Mouse (Mus musculus): Measurements from ENCODE around the gene Vwa5b1. TPM values are rescaled to one million over a fixed set of nuclear protein-coding genes. Genes with fewer than 3 reads are reported as not detected.

Vwa5b1 gene
- total and polyA plus RNA-seq, 3 experiments: not detected

GRCm38 (mm10) chr4:138524769-138525168 lies 110.9 kb downstream of the Vwa5b1 start:
- no peak overlapping the region for H3K4me3 ChIP-seq (ENCODE audit: control insufficient read depth in 1 of 2, insufficient read depth in 1 of 2, low read depth in 2 of 2, low read length in 2 of 2)
- no peaks in the 10 kb centered on the region for H3K9me3 ChIP-seq (replicated peaks; ENCODE audit: insufficient read depth, low read length)
- TF ChIP-seq CHD2 (IDR thresholded peaks at IDR 0.05; ENCODE audit: low read length): no peak
- no peak for TF ChIP-seq EP300 (IDR thresholded peaks at IDR 0.05; ENCODE audit: low read depth in 1 of 2, low read length in 2 of 2)
- no peak for TF ChIP-seq POLR2AphosphoS2 (IDR thresholded peaks at IDR 0.05; ENCODE audit: low read length)
- no peak for TF ChIP-seq MAZ (IDR thresholded peaks at IDR 0.05; ENCODE audit: low read depth, low read length)
- TF ChIP-seq ETS1 (IDR thresholded peaks at IDR 0.05; ENCODE audit: low read depth, low read length): no peak
- no peak for TF ChIP-seq TAL1 (IDR thresholded peaks at IDR 0.05; ENCODE audit: low read length)
- TF ChIP-seq MYB (IDR thresholded peaks at IDR 0.05; ENCODE audit: low read depth, low read length): no peak
- no peak for TF ChIP-seq NRF1 (IDR thresholded peaks at IDR 0.05; ENCODE audit: insufficient read depth, low read depth, low read length, poor library complexity, severe bottlenecking)
- TF ChIP-seq CHD1 (IDR thresholded peaks at IDR 0.05; ENCODE audit: low read depth, low read length): no peak
- H3K27ac ChIP-seq (ENCODE audit: control insufficient read depth, low read depth, low read length): no peak overlapping the region
- H3K27me3 ChIP-seq (ENCODE audit: control insufficient read depth in 1 of 2, insufficient read depth in 2 of 2, low read length in 2 of 2): no peaks in the 10 kb centered on the region
- no peaks in the 10 kb centered on the region for H3K4me1 ChIP-seq (ENCODE audit: control insufficient read depth in 1 of 2, insufficient read depth in 2 of 2, low read length in 2 of 2)
- no peak overlapping the region for H3K9ac ChIP-seq (ENCODE audit: control insufficient read depth, low read depth, low read length, poor library complexity, severe bottlenecking)
- H3K36me3 ChIP-seq (ENCODE audit: control insufficient read depth in 1 of 2, insufficient read depth in 2 of 2, low read length in 2 of 2): no peaks in the 10 kb centered on the region
- H3K79me2 ChIP-seq (ENCODE audit: control insufficient read depth, insufficient read depth, low read length, poor library complexity): no peaks in the 10 kb centered on the region
- DNase-seq (ENCODE audit: low read depth, low spot score): no peak

- Histone ChIP-seq H3K27ac (ENCODE audit: control insufficient read depth, low read depth, low read length) (no peak overlapping the region), H3K4me1 (ENCODE audit: control insufficient read depth in 1 of 2, insufficient read depth in 2 of 2, low read length in 2 of 2) (no peaks in the 10 kb centered on the region), H3K9ac (ENCODE audit: control insufficient read depth, low read depth, low read length, poor library complexity, severe bottlenecking) (no peak overlapping the region), H3K4me3 (ENCODE audit: control insufficient read depth in 1 of 2, insufficient read depth in 1 of 2, low read depth in 2 of 2, low read length in 2 of 2) (no peak overlapping the region), H3K36me3 (ENCODE audit: control insufficient read depth in 1 of 2, insufficient read depth in 2 of 2, low read length in 2 of 2) (no peaks in the 10 kb centered on the region), H3K9me3 (replicated peaks; ENCODE audit: insufficient read depth, low read length) (no peaks in the 10 kb centered on the region), H3K27me3 (ENCODE audit: control insufficient read depth in 1 of 2, insufficient read depth in 2 of 2, low read length in 2 of 2) (no peaks in the 10 kb centered on the region), H3K79me2 (ENCODE audit: control insufficient read depth, insufficient read depth, low read length, poor library complexity) (no peaks in the 10 kb centered on the region)
- TF ChIP-seq ELF1 (IDR thresholded peaks at IDR 0.05; ENCODE audit: low read depth, low read length): no peak
- TF ChIP-seq MAZ (IDR thresholded peaks at IDR 0.05; ENCODE audit: low read depth, low read length): no peak
- TF ChIP-seq HCFC1 (IDR thresholded peaks at IDR 0.05; ENCODE audit: low read depth, low read length): no peak
- TF ChIP-seq USF1 (IDR thresholded peaks at IDR 0.05; ENCODE audit: low read depth, low read length): no peak
- no peak for TF ChIP-seq CHD2 (IDR thresholded peaks at IDR 0.05; ENCODE audit: low read length)
- no peak for TF ChIP-seq KAT2A (conservative IDR thresholded peaks at IDR 0.05; ENCODE audit: low read depth, low read length)
- TF ChIP-seq ZMIZ1 (IDR thresholded peaks at IDR 0.05; ENCODE audit: low read depth, low read length): no peak
- no peak for TF ChIP-seq MXI1 (IDR thresholded peaks at IDR 0.05; ENCODE audit: low read depth, low read length)
- no peak for TF ChIP-seq ZC3H11A (IDR thresholded peaks at IDR 0.05; ENCODE audit: low read depth, low read length)
- no peak for TF ChIP-seq ETS1 (IDR thresholded peaks at IDR 0.05; ENCODE audit: low read depth, low read length)
- no peak for DNase-seq (ENCODE audit: low read depth, low spot score)
Measured at GRCm38 (mm10) chr4:138523775-138524174, 111.9 kb downstream of the Vwa5b1 start.

Data from MEL (cell line).